Mouse (Mus musculus) lung, embryonic 14.5 days (tissue): ENCODE measurements around the gene Spock2. TPM values are rescaled to one million over a fixed set of nuclear protein-coding genes. Genes with fewer than 3 reads are reported as not detected.
"Not testable (repeated sequence)": the region's sequence is repeated elsewhere in the genome, so short reads cannot be mapped to it uniquely, and the experiment has no call there.

Experiments used
- ATAC-seq: fragments of 200-750 bp; cut with Nextera tagmentation; 2 replicates; pipeline ENCODE4 v1.8.0; 2017; ENCODE audit warnings: mild to moderate bottlenecking, moderate TSS enrichment, moderate library complexity; ENCODE audit not compliant: insufficient read depth
- DNase-seq: peaks from one replicate; pipeline ENCODE4 v3.0.0-alpha.2; 2015
- H3K27ac ChIP-seq: fragments of 300-500 bp; sonication (generic); 2 replicates; pipeline ENCODE4 v1.5.1; 2014; ENCODE audit warnings: low read depth, mild to moderate bottlenecking, moderate library complexity
- H3K27me3 ChIP-seq: fragments of 300-500 bp; sonication (generic); 2 replicates; pipeline ENCODE4 v1.6.1; 2014; ENCODE audit warnings: low read length, control low read depth; ENCODE audit not compliant: insufficient read depth
- H3K36me3 ChIP-seq: fragments of 300-500 bp; sonication (generic); 2 replicates; pipeline ENCODE4 v1.6.1; 2014; ENCODE audit warnings: control low read depth; ENCODE audit not compliant: insufficient read depth
- H3K4me1 ChIP-seq: fragments of 300-500 bp; sonication (generic); 2 replicates; pipeline ENCODE4 v1.6.1; 2014; ENCODE audit warnings: antibody characterized with exemption, control low read depth; ENCODE audit not compliant: insufficient read depth
- H3K4me2 ChIP-seq: fragments of 300-500 bp; sonication (generic); 2 replicates; pipeline ENCODE4 v1.6.1; 2014; ENCODE audit warnings: mild to moderate bottlenecking
- H3K4me3 ChIP-seq: fragments of 300-500 bp; sonication (generic); 2 replicates; pipeline ENCODE4 v1.5.1; 2014; ENCODE audit warnings: low read depth, low read length
- H3K9ac ChIP-seq: fragments of 300-500 bp; sonication (generic); 2 replicates; pipeline ENCODE4 v1.6.1; 2014
- H3K9me3 ChIP-seq: fragments of 300-500 bp; sonication (generic); 2 replicates; pipeline ENCODE4 v1.6.1; 2016; ENCODE audit warnings: low read depth, low read length, control low read depth
- CTCF ChIP-seq: IDR thresholded peaks from 2 replicates; pipeline ENCODE4 v1.5.1; 2016; ENCODE audit warnings: antibody characterized with exemption, low read depth
- WGBS: fragments of 180-500 bp; shearing (Covaris S2); extraction: QIAGEN DNeasy Blood & Tissue Kit; methylation state at CpG from one replicate; pipeline ENCODE4 v1.1.7; 2014; 5-methylcytosine and 5-hydroxymethylcytosine counted together
- polyA plus RNA-seq: library from polyadenylated mRNA; unstranded; fragments of >200 nt; fragmentation: Nextera tagmentation; extraction: Ambion mirVana; gene quantifications from 2 replicates; pipeline ENCODE4 v1.2.1, GENCODE M21; 2014

Gene Spock2
- polyA plus RNA-seq, 1 experiment from 2014 or later: 1.3 TPM

- Histone ChIP-seq H3K36me3 (no peaks in the 10 kb centered on the region), H3K4me2 (no peak overlapping the region), H3K4me1 (no peaks in the 10 kb centered on the region), H3K4me3 (no peak overlapping the region), H3K9me3 (no peaks in the 10 kb centered on the region), H3K9ac (no peak overlapping the region), H3K27ac (no peak overlapping the region), H3K27me3 (no peaks in the 10 kb centered on the region)
- WGBS: 88% methylated on average over 3 of the region's 3 CpGs
- no peak for TF ChIP-seq CTCF
- no peak for ATAC-seq
- no peak for DNase-seq
These were observed 35.7 kb downstream of the Spock2 start for GRCm38 (mm10) chr10:60141656-60142160.

GRCm38 (mm10) chr10:60147510-60148047, 41.6 kb downstream of the Spock2 start:
- not testable (repeated sequence) for ATAC-seq

GRCm38 (mm10) chr10:60148087-60148486, 42.1 kb downstream of the Spock2 start:
- peak; percentile 97 for TF ChIP-seq CTCF
- H3K4me2 ChIP-seq: no peak overlapping the region
- no peak overlapping the region for H3K27ac ChIP-seq
- H3K4me1 ChIP-seq: no peaks in the 10 kb centered on the region
- H3K9me3 ChIP-seq: no peaks in the 10 kb centered on the region
- no peak overlapping the region for H3K4me3 ChIP-seq
- DNase-seq (peak; percentile 93), ATAC-seq (peak; percentile 47; the same call in 1 of the 2 replicates)
- no peak overlapping the region for H3K9ac ChIP-seq
- H3K36me3 ChIP-seq: no peaks in the 10 kb centered on the region
- H3K27me3 ChIP-seq: no peaks in the 10 kb centered on the region
- 3% methylated on average over 5 of the region's 5 CpGs for WGBS

More at GRCm38 (mm10) chr10:60147510-60148047, 41.6 kb downstream of the Spock2 start:
- H3K4me2 ChIP-seq, H3K4me3 ChIP-seq, H3K9me3 ChIP-seq, DNase-seq, H3K36me3 ChIP-seq, H3K27me3 ChIP-seq, H3K27ac ChIP-seq, H3K4me1 ChIP-seq, H3K9ac ChIP-seq: not testable (repeated sequence)
- 68% methylated on average over 10 of the region's 10 CpGs for WGBS

DNA sequence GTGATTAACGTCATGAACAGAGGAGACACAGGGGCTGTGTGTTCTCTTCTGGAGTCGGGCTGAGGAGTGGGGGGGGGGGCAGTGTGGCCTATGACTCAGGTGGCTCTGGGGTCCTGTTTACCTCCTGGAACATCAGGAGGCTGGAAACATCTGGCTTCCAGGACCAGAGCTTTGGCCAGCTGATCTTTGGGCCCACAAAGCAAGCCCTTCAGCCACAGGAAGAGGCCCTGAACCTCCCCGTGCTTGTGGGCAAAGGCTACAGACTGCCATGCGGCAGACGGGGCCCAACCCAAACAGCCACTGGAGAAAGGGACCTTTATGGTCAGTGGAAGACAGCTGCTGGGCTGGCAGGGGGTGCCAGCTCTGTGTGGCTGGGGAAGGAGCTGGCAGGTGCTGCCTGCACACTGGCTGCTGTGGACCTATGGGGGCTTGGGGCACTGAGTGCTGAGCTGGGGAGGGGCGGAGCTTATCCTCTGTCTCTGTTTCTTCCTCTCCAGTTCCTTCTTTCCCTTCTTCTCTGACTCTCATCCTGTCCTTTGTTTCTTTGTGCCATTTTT, 45.2 kb downstream of the Spock2 start:
- no peak overlapping the region for H3K9ac ChIP-seq
- no peak overlapping the region for H3K4me2 ChIP-seq
- no peak overlapping the region for H3K27ac ChIP-seq
- no peak for DNase-seq
- TF ChIP-seq CTCF: no peak
- H3K36me3 ChIP-seq: no peaks in the 10 kb centered on the region
- no peak for ATAC-seq
- no peaks in the 10 kb centered on the region for H3K9me3 ChIP-seq
- WGBS: 61% methylated on average over 6 of the region's 6 CpGs
- H3K4me1 ChIP-seq: no peaks in the 10 kb centered on the region
- H3K4me3 ChIP-seq: no peak overlapping the region
- no peaks in the 10 kb centered on the region for H3K27me3 ChIP-seq

DNA sequence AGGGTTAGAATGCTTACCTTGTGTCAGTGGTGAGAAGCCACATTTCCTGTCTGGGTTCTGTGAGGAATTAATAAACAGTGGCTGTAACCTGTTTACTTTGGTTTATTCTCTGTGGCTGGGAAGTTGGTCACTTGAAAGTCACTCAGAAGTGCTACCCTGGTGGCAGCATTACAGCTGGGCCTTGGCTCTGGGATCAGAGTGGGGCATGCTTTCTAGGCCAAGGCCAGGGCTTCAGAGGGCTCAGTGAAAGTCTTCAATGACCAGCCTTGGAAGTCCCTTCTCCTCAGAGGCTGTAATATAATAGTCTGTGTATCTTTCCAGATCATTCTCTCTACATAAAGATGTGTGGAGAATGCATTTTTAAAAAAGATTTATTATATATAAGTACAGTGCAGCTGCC, 50.0 kb downstream of the Spock2 start:
- H3K9ac ChIP-seq: no peak overlapping the region
- no peak overlapping the region for H3K4me2 ChIP-seq
- H3K27me3 ChIP-seq: no peaks in the 10 kb centered on the region
- ATAC-seq (no peak), DNase-seq (no peak)
- no peak overlapping the region for H3K27ac ChIP-seq
- no peaks in the 10 kb centered on the region for H3K9me3 ChIP-seq
- no peaks in the 10 kb centered on the region for H3K4me1 ChIP-seq
- no peak overlapping the region for H3K4me3 ChIP-seq
- no peak for TF ChIP-seq CTCF
- H3K36me3 ChIP-seq: no peaks in the 10 kb centered on the region

- H3K9ac ChIP-seq: no peak overlapping the region
- 87% methylated on average over 3 of the region's 3 CpGs for WGBS
- H3K36me3 ChIP-seq: no peaks in the 10 kb centered on the region
- DNase-seq: no peak
- no peak overlapping the region for H3K4me2 ChIP-seq
- no peak for ATAC-seq
- H3K27ac ChIP-seq: no peak overlapping the region
- H3K4me1 ChIP-seq: no peaks in the 10 kb centered on the region
- H3K9me3 ChIP-seq: no peaks in the 10 kb centered on the region
- TF ChIP-seq CTCF: no peak
- no peak overlapping the region for H3K4me3 ChIP-seq
- no peaks in the 10 kb centered on the region for H3K27me3 ChIP-seq
These were observed 52.1 kb downstream of the Spock2 start for GRCm38 (mm10) chr10:60158144-60158543.

- H3K9me3 ChIP-seq: not testable (repeated sequence)
These were observed 55.4 kb downstream of the Spock2 start for GRCm38 (mm10) chr10:60161397-60161796.

GRCm38 (mm10) chr10:60162184-60162972, 56.4 kb downstream of the Spock2 start:
- not testable (repeated sequence) for H3K36me3 ChIP-seq, H3K9ac ChIP-seq, DNase-seq, H3K4me2 ChIP-seq, H3K27me3 ChIP-seq, ATAC-seq, H3K4me1 ChIP-seq, H3K4me3 ChIP-seq, H3K9me3 ChIP-seq, H3K27ac ChIP-seq
- WGBS: 83% methylated on average over 8 of the region's 8 CpGs

More at GRCm38 (mm10) chr10:60161397-60161796, 55.4 kb downstream of the Spock2 start:
- ATAC-seq, H3K4me3 ChIP-seq, H3K4me1 ChIP-seq, H3K9ac ChIP-seq, H3K27me3 ChIP-seq, DNase-seq, H3K4me2 ChIP-seq, H3K36me3 ChIP-seq, H3K27ac ChIP-seq: not testable (repeated sequence)
- WGBS: 58% methylated on average over 3 of the region's 3 CpGs
